In the genomic region with DNA sequence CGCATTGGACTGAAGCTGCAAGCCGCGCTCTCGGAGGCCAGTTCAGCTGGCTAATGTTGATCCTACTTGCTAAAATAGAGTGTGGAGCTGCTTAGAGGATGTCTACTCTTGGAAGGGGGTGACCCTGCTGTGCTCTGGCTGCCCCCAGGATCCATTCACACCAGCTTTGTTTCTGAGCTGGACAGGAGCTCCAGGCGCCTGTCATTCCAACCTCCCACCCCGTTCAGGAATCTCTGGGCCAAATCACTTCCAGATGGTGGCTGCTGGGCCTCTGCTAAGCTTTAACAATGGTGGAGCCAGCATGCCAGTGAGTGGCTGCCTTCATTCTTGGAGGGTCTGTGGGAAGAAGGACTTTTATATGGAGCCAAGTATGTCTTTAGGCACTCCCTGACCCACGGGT, we compare ENCODE assay signal across 9 mouse cellular contexts. TPM values are rescaled to one million over a fixed set of nuclear protein-coding genes. Genes with fewer than 3 reads are reported as not detected.
DNase-seq lines count a peak whose midpoint lies in the region; ATAC-seq and TF ChIP-seq lines count a peak whose summit lies in the region.
"Had no signal": no experiment of that assay in that cellular context is flagged by ENCODE, and none has a peak within 500 bp of the region (broad histone marks: within the 10 kb centered on the region; RNA-seq: fewer than 3 reads in every experiment).

No protein-coding gene starts in this region.

- H3K4me3 ChIP-seq in forebrain, embryonic 13.5 days = no peak overlapping the region
- no peak overlapping the region for H3K4me3 ChIP-seq in forebrain, embryonic 16.5 days (replicated peaks; ENCODE audit: low read length)
- no peak overlapping the region for H3K4me3 ChIP-seq in ES-Bruce4 (ENCODE audit: low read depth, low read length)
- H3K4me3 ChIP-seq in embryonic fibroblast, embryonic 13.5 days (ENCODE audit: insufficient read depth, low read length) = peak overlapping the region; percentile 32
- no peak overlapping the region for H3K4me3 ChIP-seq in intestine, embryonic 16.5 days (ENCODE audit: low read length)
- H3K4me3 ChIP-seq: megakaryocyte, embryonic 14.5 days had no signal

- 0 out of 2 replicates have a peak, but pooled peaks have one; percentile 24 for TF ChIP-seq EP300 in ES-Bruce4 (IDR thresholded peaks at IDR 0.05; ENCODE audit: insufficient read depth, low read depth, low read length)

- intact Hi-C loops in left cerebral cortex, postnatal 36 days (cut with DNase I) = no loop called here

- no peak overlapping the region for H3K27ac ChIP-seq in forebrain, embryonic 13.5 days
- no peak overlapping the region for H3K27ac ChIP-seq in forebrain, embryonic 16.5 days (ENCODE audit: low read length)
- H3K27ac ChIP-seq in ES-Bruce4 (ENCODE audit: insufficient read depth, low read length) = no peak overlapping the region
- H3K27ac ChIP-seq in embryonic fibroblast, embryonic 13.5 days (ENCODE audit: insufficient read depth, low read length) = peak overlapping the region; percentile 88
- H3K27ac ChIP-seq in intestine, embryonic 16.5 days (ENCODE audit: low read length) = 0 out of 2 replicates have a peak overlapping the region, but pooled peaks have one; percentile 34

- no peak for TF ChIP-seq CTCF in ES-Bruce4 (IDR thresholded peaks at IDR 0.05; ENCODE audit: low read depth, low read length)
- no peak for TF ChIP-seq CTCF in embryonic fibroblast, embryonic 13.5 days (IDR thresholded peaks at IDR 0.05; ENCODE audit: borderline replicate concordance, insufficient read depth, low read length)

- 32% methylated on average over 7 of the region's 7 CpGs for WGBS in forebrain, embryonic 13.5 days
- WGBS in forebrain, embryonic 16.5 days = 37% methylated on average over 7 of the region's 7 CpGs
- WGBS in intestine, embryonic 16.5 days = 48% methylated on average over 7 of the region's 7 CpGs

- TF ChIP-seq POLR2A in ES-Bruce4 (IDR thresholded peaks at IDR 0.05; ENCODE audit: insufficient read depth, low read length) = no peak
- TF ChIP-seq POLR2A in embryonic fibroblast, embryonic 13.5 days (IDR thresholded peaks at IDR 0.05; ENCODE audit: low read depth, low read length) = no peak

- H3K36me3 ChIP-seq in forebrain, embryonic 13.5 days (ENCODE audit: poor library complexity, severe bottlenecking) = no peaks in the 10 kb centered on the region
- no peaks in the 10 kb centered on the region for H3K36me3 ChIP-seq in forebrain, embryonic 16.5 days (ENCODE audit: control insufficient read depth, insufficient read depth)
- H3K36me3 ChIP-seq in ES-Bruce4 (ENCODE audit: control insufficient read depth, insufficient read depth, low read length, poor library complexity, severe bottlenecking) = 0 out of 2 replicates have a peak, but pooled peaks cover 3% of the 10 kb centered on the region
- no peaks in the 10 kb centered on the region for H3K36me3 ChIP-seq in intestine, embryonic 16.5 days (ENCODE audit: control insufficient read depth, insufficient read depth, low read length)

- peak overlapping the region; percentile 2 for H3K4me2 ChIP-seq in forebrain, embryonic 13.5 days
- no peak overlapping the region for H3K4me2 ChIP-seq in forebrain, embryonic 16.5 days (ENCODE audit: low read length)
- 0 out of 2 replicates have a peak overlapping the region, but pooled peaks have one; percentile 1 for H3K4me2 ChIP-seq in intestine, embryonic 16.5 days (ENCODE audit: low read depth, low read length)

- ATAC-seq in forebrain, embryonic 13.5 days = no peak
- no peak for ATAC-seq in forebrain, embryonic 16.5 days
- ATAC-seq in intestine, embryonic 16.5 days = no peak

- H3K9me3 ChIP-seq in forebrain, embryonic 13.5 days (replicated peaks) = no peaks in the 10 kb centered on the region
- no peaks in the 10 kb centered on the region for H3K9me3 ChIP-seq in forebrain, embryonic 16.5 days (ENCODE audit: control insufficient read depth, low read length)
- no peaks in the 10 kb centered on the region for H3K9me3 ChIP-seq in ES-Bruce4 (replicated peaks; ENCODE audit: control insufficient read depth, insufficient read depth, low read length, poor library complexity, severe bottlenecking)
- H3K9me3 ChIP-seq in intestine, embryonic 16.5 days (ENCODE audit: control insufficient read depth, low read length) = no peaks in the 10 kb centered on the region
- H3K9me3 ChIP-seq: megakaryocyte, embryonic 14.5 days had no signal

- peaks cover 72% of the 10 kb centered on the region for H3K4me1 ChIP-seq in forebrain, embryonic 13.5 days
- peaks cover 39% of the 10 kb centered on the region for H3K4me1 ChIP-seq in forebrain, embryonic 16.5 days (replicated peaks; ENCODE audit: control insufficient read depth, insufficient read depth, low read length)
- H3K4me1 ChIP-seq in ES-Bruce4 (ENCODE audit: control insufficient read depth, insufficient read depth, low read length) = peaks cover 6% of the 10 kb centered on the region
- peaks cover 31% of the 10 kb centered on the region for H3K4me1 ChIP-seq in embryonic fibroblast, embryonic 13.5 days (ENCODE audit: control insufficient read depth, insufficient read depth, low read length)
- H3K4me1 ChIP-seq in intestine, embryonic 16.5 days (ENCODE audit: control insufficient read depth, insufficient read depth, low read length) = peaks cover 63% of the 10 kb centered on the region

- no peaks in the 10 kb centered on the region for H3K27me3 ChIP-seq in forebrain, embryonic 13.5 days
- no peaks in the 10 kb centered on the region for H3K27me3 ChIP-seq in forebrain, embryonic 16.5 days (replicated peaks; ENCODE audit: control insufficient read depth, insufficient read depth, low read length)
- H3K27me3 ChIP-seq in ES-Bruce4 (ENCODE audit: control insufficient read depth, insufficient read depth, low read length, poor library complexity, severe bottlenecking) = no peaks in the 10 kb centered on the region
- H3K27me3 ChIP-seq in intestine, embryonic 16.5 days (replicated peaks; ENCODE audit: control insufficient read depth, insufficient read depth, low read length) = no peaks in the 10 kb centered on the region

- no peak overlapping the region for H3K9ac ChIP-seq in forebrain, embryonic 13.5 days
- H3K9ac ChIP-seq in forebrain, embryonic 16.5 days (replicated peaks; ENCODE audit: low read depth, low read length) = no peak overlapping the region
- H3K9ac ChIP-seq in ES-Bruce4 (ENCODE audit: low read depth, poor library complexity, severe bottlenecking) = no peak overlapping the region
- H3K9ac ChIP-seq in intestine, embryonic 16.5 days (ENCODE audit: low read depth, low read length) = no peak overlapping the region

- no peak for DNase-seq in frontal cortex, postnatal 14 days (ENCODE audit: low spot score in 2 of 2)
- no peak for DNase-seq in layer of hippocampus, adult 18-20 months (ENCODE audit: low spot score in 2 of 2)
- DNase-seq in left cerebral cortex, postnatal 36 days (ENCODE audit: low spot score in 2 of 2) = no peak

RNA-seq across cellular contexts. Expression of gene Flnb, which starts 4.9 kb away (rescaled TPM):
- 8.7 TPM in 2 replicates for polyA plus RNA-seq in forebrain, embryonic 13.5 days (2015; fragmentation: Nextera tagmentation; extraction: Ambion mirVana)
- 10.5 and 16.2 TPM in 2 replicates for polyA plus RNA-seq in forebrain, embryonic 16.5 days (2015; fragmentation: Nextera tagmentation; extraction: Ambion mirVana)
- polyA plus RNA-seq in ES-Bruce4 (2011; ENCODE audit: insufficient read depth, insufficient read length, low read depth, missing spikeins) = 326 and 328 TPM in 2 replicates
- polyA plus RNA-seq in embryonic fibroblast, embryonic 13.5 days (2011; ENCODE audit: insufficient read length, low read depth, missing spikeins) = 190 and 401 TPM in 2 replicates
- 14.7 and 17.0 TPM in 2 replicates for polyA plus RNA-seq in intestine, embryonic 16.5 days (2015; fragmentation: Nextera tagmentation; extraction: Ambion mirVana)
- 10 to 100 TPM; 40.3 to 62.2 TPM for total RNA-seq in layer of hippocampus, adult 18-20 months (2021)
- 10 to 100 TPM; 20.7 to 44.9 TPM for total RNA-seq in left cerebral cortex, postnatal 36 days (2021)

RNA-seq across cellular contexts. Expression of gene Gm26661, which starts 31.3 kb away (rescaled TPM):
- polyA plus RNA-seq in forebrain, embryonic 13.5 days (2015; fragmentation: Nextera tagmentation; extraction: Ambion mirVana) = not detected in 2 replicates
- polyA plus RNA-seq in forebrain, embryonic 16.5 days (2015; fragmentation: Nextera tagmentation; extraction: Ambion mirVana) = not detected in 2 replicates
- polyA plus RNA-seq in ES-Bruce4 (2011; ENCODE audit: insufficient read depth, insufficient read length, low read depth, missing spikeins) = not detected in 2 replicates
- not detected in 2 replicates for polyA plus RNA-seq in embryonic fibroblast, embryonic 13.5 days (2011; ENCODE audit: insufficient read length, low read depth, missing spikeins)
- polyA plus RNA-seq in intestine, embryonic 16.5 days (2015; fragmentation: Nextera tagmentation; extraction: Ambion mirVana) = not detected in 2 replicates
- total RNA-seq in layer of hippocampus, adult 18-20 months (2021) = not detected
- total RNA-seq in left cerebral cortex, postnatal 36 days (2021) = not detected

Comparison
In these comparisons a context has a peak if more than half of its experiments do, and no peak if none do; other contexts are left out.
1. H3K27ac ChIP-seq: peak in embryonic fibroblast, embryonic 13.5 days (single experiment) and intestine, embryonic 16.5 days (single experiment); none in forebrain, embryonic 13.5 days (single experiment), forebrain, embryonic 16.5 days (single experiment) and ES-Bruce4 (single experiment).
2. RNA of gene Flnb, which starts 4.9 kb away (polyA plus RNA-seq): 326 to 328 TPM in ES-Bruce4 and 190 to 401 TPM in embryonic fibroblast, embryonic 13.5 days; 14.7 to 17.0 TPM in intestine, embryonic 16.5 days, 10.5 to 16.2 TPM in forebrain, embryonic 16.5 days and 8.7 TPM in forebrain, embryonic 13.5 days; every median in the first group is over 10 times any median in the second.